Mouse (Mus musculus): ENCODE measurements around the gene Nrm. TPM values are rescaled to one million over a fixed set of nuclear protein-coding genes. Genes with fewer than 3 reads are reported as not detected.

Nrm gene
- polyA plus RNA-seq, 1 experiment from 2014 or later = 65.2 TPM

DNA sequence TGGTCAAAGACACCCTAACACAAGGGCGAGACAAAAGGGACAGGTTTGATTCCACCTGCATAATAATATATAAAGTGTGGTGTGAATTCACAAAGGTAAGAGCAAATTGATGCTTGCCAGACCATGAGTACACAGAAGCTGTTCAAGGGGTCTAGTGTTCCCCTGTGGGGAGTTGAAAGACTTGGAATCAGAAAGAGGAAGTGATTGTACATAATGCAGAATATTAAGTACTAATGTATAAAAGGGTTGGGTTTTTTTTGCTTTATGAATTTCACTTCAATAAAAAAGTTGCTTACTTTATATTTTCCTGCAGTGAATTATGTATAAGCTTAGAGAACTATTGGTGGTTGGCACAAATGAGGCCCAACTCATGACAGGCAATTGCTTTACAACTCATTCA lies 1.7 kb upstream of the Nrm start:
- H3K4me3 ChIP-seq (ENCODE audit: low read length) = no peak overlapping the region
- no peak overlapping the region for H3K27ac ChIP-seq (ENCODE audit: low read depth, low read length)
- H3K9ac ChIP-seq (ENCODE audit: low read depth, low read length) = no peak overlapping the region
- H3K9me3 ChIP-seq (ENCODE audit: control insufficient read depth, low read length) = no peaks in the 10 kb centered on the region
- peaks cover 6% of the 10 kb centered on the region; the same call in 1 of the 2 replicates for H3K4me1 ChIP-seq (ENCODE audit: control insufficient read depth, insufficient read depth, low read length)
- H3K27me3 ChIP-seq (ENCODE audit: control insufficient read depth, insufficient read depth, low read length) = no peaks in the 10 kb centered on the region
- ATAC-seq (ENCODE audit: low FRiP score, low TSS enrichment) = no peak
- WGBS = 98% methylated on average over 1 of the region's 1 CpGs
- H3K4me2 ChIP-seq (replicated peaks; ENCODE audit: low read depth, low read length) = no peak overlapping the region
- H3K36me3 ChIP-seq (ENCODE audit: control insufficient read depth, insufficient read depth, low read length) = peaks cover 24% of the 10 kb centered on the region

GRCm38 (mm10) chr17:35859835-35860234 lies 1.3 kb upstream of the Nrm start:
- Histone ChIP-seq H3K27ac (ENCODE audit: low read depth, low read length) (no peak overlapping the region), H3K9ac (ENCODE audit: low read depth, low read length) (no peak overlapping the region), H3K36me3 (ENCODE audit: control insufficient read depth, insufficient read depth, low read length) (peaks cover 20% of the 10 kb centered on the region), H3K4me2 (replicated peaks; ENCODE audit: low read depth, low read length) (no peak overlapping the region), H3K27me3 (ENCODE audit: control insufficient read depth, insufficient read depth, low read length) (no peaks in the 10 kb centered on the region), H3K9me3 (ENCODE audit: control insufficient read depth, low read length) (no peaks in the 10 kb centered on the region), H3K4me3 (ENCODE audit: low read length) (no peak overlapping the region), H3K4me1 (ENCODE audit: control insufficient read depth, insufficient read depth, low read length) (peaks cover 10% of the 10 kb centered on the region; the same call in 1 of the 2 replicates)
- 45% methylated on average over 2 of the region's 2 CpGs for WGBS
- no peak for ATAC-seq (ENCODE audit: low FRiP score, low TSS enrichment)

DNA sequence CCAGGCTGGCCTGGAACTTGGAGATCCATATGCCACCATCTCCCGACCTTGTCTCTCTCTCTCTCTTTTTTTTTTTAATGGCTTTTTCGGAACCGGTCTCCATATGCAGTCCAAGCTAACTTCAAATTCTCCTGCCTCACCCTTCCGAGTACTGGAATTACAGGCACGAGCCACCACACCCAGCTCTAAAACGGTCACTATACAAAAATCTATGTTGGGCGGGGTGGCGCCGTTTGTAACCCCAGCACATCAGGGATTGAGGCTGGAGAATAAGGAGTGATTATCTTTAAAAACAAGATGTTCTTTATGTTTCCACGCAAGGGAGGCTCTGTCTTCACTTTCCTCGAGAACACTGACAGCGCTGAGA lies 304 bp upstream of the Nrm start:
- Histone ChIP-seq H3K9me3 (ENCODE audit: control insufficient read depth, low read length) (no peaks in the 10 kb centered on the region), H3K4me3 (ENCODE audit: low read length) (peak overlapping the region; percentile 77), H3K4me1 (ENCODE audit: control insufficient read depth, insufficient read depth, low read length) (peaks cover 13% of the 10 kb centered on the region; the same call in 1 of the 2 replicates), H3K36me3 (ENCODE audit: control insufficient read depth, insufficient read depth, low read length) (peaks cover 18% of the 10 kb centered on the region), H3K4me2 (replicated peaks; ENCODE audit: low read depth, low read length) (peak overlapping the region; percentile 51), H3K27me3 (ENCODE audit: control insufficient read depth, insufficient read depth, low read length) (no peaks in the 10 kb centered on the region), H3K9ac (ENCODE audit: low read depth, low read length) (peak overlapping the region; percentile 73), H3K27ac (ENCODE audit: low read depth, low read length) (peak overlapping the region; percentile 75; the same call in 1 of the 2 replicates)
- peak; percentile 10 for ATAC-seq (ENCODE audit: low FRiP score, low TSS enrichment)
- WGBS = 3% methylated on average over 12 of the region's 12 CpGs

GRCm38 (mm10) chr17:35864832-35865353 lies 3.8 kb downstream of the Nrm start:
- H3K9ac ChIP-seq (ENCODE audit: low read depth, low read length) = peak overlapping the region; percentile 60
- H3K27ac ChIP-seq (ENCODE audit: low read depth, low read length) = peak overlapping the region; percentile 91
- no peaks in the 10 kb centered on the region for H3K27me3 ChIP-seq (ENCODE audit: control insufficient read depth, insufficient read depth, low read length)
- H3K4me2 ChIP-seq (replicated peaks; ENCODE audit: low read depth, low read length) = peak overlapping the region; percentile 58
- no peaks in the 10 kb centered on the region for H3K36me3 ChIP-seq (ENCODE audit: control insufficient read depth, insufficient read depth, low read length)
- peaks cover 41% of the 10 kb centered on the region for H3K4me1 ChIP-seq (ENCODE audit: control insufficient read depth, insufficient read depth, low read length)
- 24% methylated on average over 10 of the region's 10 CpGs for WGBS
- ATAC-seq (ENCODE audit: low FRiP score, low TSS enrichment) = no peak
- peak overlapping the region; percentile 54 for H3K4me3 ChIP-seq (ENCODE audit: low read length)
- H3K9me3 ChIP-seq (ENCODE audit: control insufficient read depth, low read length) = no peaks in the 10 kb centered on the region

DNA sequence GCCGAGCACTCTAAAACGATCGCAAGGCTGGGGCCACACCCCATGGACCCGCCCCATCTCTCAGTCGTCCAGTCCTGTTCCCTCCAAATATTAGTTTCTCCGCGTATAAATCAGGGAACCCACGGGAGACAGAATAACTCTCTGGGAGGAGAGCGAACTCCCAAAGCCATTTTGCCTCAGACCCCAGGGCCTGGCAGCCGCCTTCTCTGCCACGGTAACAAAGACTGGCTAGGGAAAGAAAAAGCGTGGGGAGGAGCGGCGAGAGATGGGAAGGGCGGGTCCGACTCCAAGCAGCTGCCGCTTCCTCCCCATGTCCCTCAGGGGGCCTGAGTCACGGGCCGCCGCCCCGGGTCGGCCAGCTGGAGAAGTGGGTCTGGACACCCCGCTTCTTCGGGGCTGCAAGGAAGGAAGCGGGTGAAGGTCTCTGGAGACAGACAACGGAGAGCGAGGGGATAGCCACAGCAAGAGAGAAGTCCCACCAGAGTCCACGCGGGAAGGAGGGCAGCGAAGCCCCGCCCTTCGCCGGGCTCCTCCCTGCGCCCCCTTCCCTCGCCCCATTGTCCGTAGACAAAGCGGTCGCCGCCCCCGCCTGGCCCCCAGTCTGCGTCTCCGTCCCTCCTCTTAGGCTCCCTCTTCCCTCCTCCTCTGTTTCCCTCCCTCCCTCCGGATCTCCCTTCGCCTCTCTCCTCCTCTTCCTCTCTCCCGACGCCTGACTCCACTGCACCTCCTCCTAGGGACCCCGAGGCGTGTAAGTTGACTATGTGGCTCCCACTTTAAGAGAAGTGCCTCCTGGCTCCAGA lies 4.6 kb downstream of the Nrm start, which contains the start of gene Ppp1r18:
Gene Ppp1r18 (plus strand): TSS at position 113 of the 800 bp plus-strand sequence.
- Histone ChIP-seq H3K4me1 (ENCODE audit: control insufficient read depth, insufficient read depth, low read length) (peaks cover 44% of the 10 kb centered on the region), H3K27ac (ENCODE audit: low read depth, low read length) (peak within 1 kb of the TSS; percentile 91), H3K9ac (ENCODE audit: low read depth, low read length) (peak within 1 kb of the TSS; percentile 60), H3K4me2 (replicated peaks; ENCODE audit: low read depth, low read length) (peak within 1 kb of the TSS; percentile 58), H3K27me3 (ENCODE audit: control insufficient read depth, insufficient read depth, low read length) (no peaks in the 10 kb centered on the region), H3K36me3 (ENCODE audit: control insufficient read depth, insufficient read depth, low read length) (no peaks in the 10 kb centered on the region), H3K4me3 (ENCODE audit: low read length) (peak within 1 kb of the TSS; percentile 54), H3K9me3 (ENCODE audit: control insufficient read depth, low read length) (no peaks in the 10 kb centered on the region)
- WGBS = 1% methylated on average over 46 of the region's 48 CpGs
- peak; percentile 65 for ATAC-seq (ENCODE audit: low FRiP score, low TSS enrichment)

GRCm38 (mm10) chr17:35866281-35866831 lies 5.2 kb downstream of the Nrm start:
- H3K4me2 ChIP-seq (replicated peaks; ENCODE audit: low read depth, low read length) = peak overlapping the region; percentile 58
- under 1% methylated on average over 35 of the region's 38 CpGs for WGBS
- 0 out of 2 replicates have a peak, but pooled peaks cover 3% of the 10 kb centered on the region for H3K36me3 ChIP-seq (ENCODE audit: control insufficient read depth, insufficient read depth, low read length)
- peak overlapping the region; percentile 91 for H3K27ac ChIP-seq (ENCODE audit: low read depth, low read length)
- H3K27me3 ChIP-seq (ENCODE audit: control insufficient read depth, insufficient read depth, low read length) = no peaks in the 10 kb centered on the region
- H3K9me3 ChIP-seq (ENCODE audit: control insufficient read depth, low read length) = no peaks in the 10 kb centered on the region
- peak overlapping the region; percentile 60 for H3K9ac ChIP-seq (ENCODE audit: low read depth, low read length)
- peak overlapping the region; percentile 54 for H3K4me3 ChIP-seq (ENCODE audit: low read length)
- peak; percentile 50 for ATAC-seq (ENCODE audit: low FRiP score, low TSS enrichment)
- peaks cover 41% of the 10 kb centered on the region for H3K4me1 ChIP-seq (ENCODE audit: control insufficient read depth, insufficient read depth, low read length)

DNA sequence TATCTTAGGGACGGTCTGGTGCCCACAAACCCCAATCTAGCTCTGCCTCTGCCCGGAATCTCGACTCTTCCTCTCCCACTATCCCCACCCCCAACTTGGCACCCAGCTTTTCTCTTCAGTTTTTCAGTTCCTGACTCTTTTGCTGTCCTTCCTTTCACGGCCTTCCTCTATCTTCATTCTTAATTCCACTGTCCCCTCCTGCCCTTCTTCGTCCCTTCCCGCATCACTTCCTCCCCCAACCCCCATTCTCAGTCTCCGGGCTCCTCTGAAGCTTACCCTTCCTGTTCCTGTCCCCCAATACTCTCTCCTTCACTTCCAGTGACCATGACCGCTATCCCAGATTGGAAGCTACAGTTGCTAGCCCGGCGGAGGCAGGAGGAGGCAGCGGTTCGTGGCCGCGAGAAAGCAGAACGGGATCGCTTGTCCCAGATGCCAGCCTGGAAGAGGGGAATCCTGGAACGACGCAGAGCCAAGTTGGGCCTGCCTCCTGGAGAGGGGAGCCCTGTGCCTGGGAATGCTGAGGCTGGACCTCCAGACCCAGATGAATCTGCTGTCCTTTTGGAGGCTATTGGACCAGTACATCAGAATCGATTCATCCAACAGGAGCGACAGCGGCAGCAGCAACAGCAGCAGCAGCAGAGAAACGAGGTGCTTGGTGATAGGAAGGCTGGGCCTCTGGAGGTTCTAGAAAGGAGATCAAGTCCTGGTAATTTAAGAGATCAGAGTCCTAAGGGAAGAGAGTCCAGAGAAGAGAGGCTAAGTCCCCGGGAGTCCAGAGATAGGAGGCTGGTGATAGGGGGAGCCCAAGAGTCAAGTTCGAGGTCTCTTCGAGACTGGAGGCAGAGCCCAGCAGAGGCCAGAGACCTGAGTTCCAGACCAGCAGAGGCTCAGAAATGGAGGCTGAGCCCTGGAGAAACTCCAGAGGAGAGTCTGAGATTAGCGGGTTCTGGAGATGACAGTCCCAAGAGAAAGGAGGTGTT lies 6.1 kb downstream of the Nrm start:
- 11% methylated on average over 26 of the region's 26 CpGs for WGBS
- Histone ChIP-seq H3K4me1 (ENCODE audit: control insufficient read depth, insufficient read depth, low read length) (peaks cover 41% of the 10 kb centered on the region), H3K36me3 (ENCODE audit: control insufficient read depth, insufficient read depth, low read length) (0 out of 2 replicates have a peak, but pooled peaks cover 3% of the 10 kb centered on the region), H3K4me3 (ENCODE audit: low read length) (peak overlapping the region; percentile 54), H3K9ac (ENCODE audit: low read depth, low read length) (peak overlapping the region; percentile 60), H3K27me3 (ENCODE audit: control insufficient read depth, insufficient read depth, low read length) (no peaks in the 10 kb centered on the region), H3K4me2 (replicated peaks; ENCODE audit: low read depth, low read length) (peak overlapping the region; percentile 58), H3K27ac (ENCODE audit: low read depth, low read length) (peak overlapping the region; percentile 91), H3K9me3 (ENCODE audit: control insufficient read depth, low read length) (no peaks in the 10 kb centered on the region)
- no peak for ATAC-seq (ENCODE audit: low FRiP score, low TSS enrichment)

DNA sequence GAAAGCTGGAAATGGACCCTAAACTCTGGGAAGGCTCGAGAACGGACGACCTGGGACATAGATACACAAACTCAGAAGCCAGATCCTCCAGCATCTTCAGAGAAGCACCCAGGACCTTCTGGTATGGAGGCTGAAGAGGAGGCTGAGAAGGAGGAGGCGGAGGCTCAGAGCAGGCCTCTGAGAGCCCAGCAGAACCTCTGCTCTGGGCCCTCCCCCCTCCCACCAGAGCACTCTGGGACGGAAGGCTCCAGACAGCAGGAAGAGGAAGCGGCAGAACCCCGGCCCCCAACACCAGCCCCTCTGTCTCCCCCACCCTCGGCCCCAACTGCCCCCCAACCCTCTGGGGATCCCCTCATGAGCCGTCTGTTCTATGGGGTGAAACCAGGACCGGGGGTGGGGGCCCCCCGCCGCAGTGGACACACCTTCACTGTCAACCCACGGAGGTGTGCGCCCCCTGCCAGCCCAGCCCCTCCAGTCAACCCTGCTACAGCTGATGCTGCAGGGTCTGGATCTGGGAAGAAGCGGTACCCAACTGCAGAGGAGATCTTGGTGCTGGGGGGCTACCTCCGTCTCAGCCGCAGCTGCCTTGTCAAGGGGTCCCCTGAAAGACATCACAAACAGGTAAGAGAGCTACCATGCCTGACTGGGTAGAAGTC lies 7.2 kb downstream of the Nrm start:
- H3K4me1 ChIP-seq (ENCODE audit: control insufficient read depth, insufficient read depth, low read length) = peaks cover 41% of the 10 kb centered on the region
- H3K9me3 ChIP-seq (ENCODE audit: control insufficient read depth, low read length) = no peaks in the 10 kb centered on the region
- WGBS = 24% methylated on average over 14 of the region's 17 CpGs
- peak overlapping the region; percentile 91; the same call in 1 of the 2 replicates for H3K27ac ChIP-seq (ENCODE audit: low read depth, low read length)
- peak overlapping the region; percentile 58 for H3K4me2 ChIP-seq (replicated peaks; ENCODE audit: low read depth, low read length)
- H3K27me3 ChIP-seq (ENCODE audit: control insufficient read depth, insufficient read depth, low read length) = no peaks in the 10 kb centered on the region
- ATAC-seq (ENCODE audit: low FRiP score, low TSS enrichment) = no peak
- H3K9ac ChIP-seq (ENCODE audit: low read depth, low read length) = peak overlapping the region; percentile 60
- H3K36me3 ChIP-seq (ENCODE audit: control insufficient read depth, insufficient read depth, low read length) = peaks cover 9% of the 10 kb centered on the region; the same call in 1 of the 2 replicates
- peak overlapping the region; percentile 54 for H3K4me3 ChIP-seq (ENCODE audit: low read length)
